Mouse (Mus musculus) embryonic facial prominence, embryonic 13.5 days (tissue): Measurements from ENCODE around the gene Mpp5. TPM values are rescaled to one million over a fixed set of nuclear protein-coding genes. Genes with fewer than 3 reads are reported as not detected.

Experiments used
- ATAC-seq: fragments of 200-750 bp; cut with Nextera tagmentation; 2 replicates; pipeline ENCODE4 v1.8.0; 2017; ENCODE audit warnings: low read depth; ENCODE audit not compliant: insufficient number of reproducible peaks, insufficient read depth, low FRiP score, low TSS enrichment
- H3K27ac ChIP-seq: fragments of 300-500 bp; sonication (generic); 2 replicates; pipeline ENCODE4 v1.5.1; 2015; ENCODE audit warnings: moderate library complexity, mild to moderate bottlenecking, inconsistent platforms
- H3K27me3 ChIP-seq: fragments of 300-500 bp; sonication (generic); 2 replicates; pipeline ENCODE4 v1.6.1; 2015; ENCODE audit warnings: mild to moderate bottlenecking, inconsistent platforms
- H3K36me3 ChIP-seq: fragments of 300-500 bp; sonication (generic); 2 replicates; pipeline ENCODE4 v1.6.1; 2015; ENCODE audit warnings: mild to moderate bottlenecking, inconsistent platforms
- H3K4me1 ChIP-seq: fragments of 300-500 bp; sonication (generic); 2 replicates; pipeline ENCODE4 v1.6.1; 2015; ENCODE audit warnings: inconsistent platforms
- H3K4me2 ChIP-seq: fragments of 300-500 bp; sonication (generic); 2 replicates; pipeline ENCODE4 v1.6.1; 2015; ENCODE audit warnings: moderate library complexity, mild to moderate bottlenecking, inconsistent platforms
- H3K4me3 ChIP-seq: fragments of 300-500 bp; sonication (generic); 2 replicates; pipeline ENCODE4 v1.5.1; 2015; ENCODE audit warnings: mild to moderate bottlenecking, inconsistent platforms
- H3K9ac ChIP-seq: fragments of 300-500 bp; sonication (generic); 2 replicates; pipeline ENCODE4 v1.6.1; 2015; ENCODE audit warnings: mild to moderate bottlenecking, inconsistent platforms
- H3K9me3 ChIP-seq: fragments of 300-500 bp; sonication (generic); 2 replicates; pipeline ENCODE4 v1.6.1; 2016; ENCODE audit warnings: inconsistent platforms
- WGBS: fragments of 180-500 bp; shearing (Covaris S2); methylation state at CpG from one replicate; pipeline ENCODE4 v1.1.7; 2015; ENCODE audit warnings: mixed read lengths; 5-methylcytosine and 5-hydroxymethylcytosine counted together
- polyA plus RNA-seq: library from polyadenylated mRNA; unstranded; fragments of >200 nt; fragmentation: Nextera tagmentation; extraction: Ambion mirVana; gene quantifications from 2 replicates; pipeline ENCODE4 v1.2.1, GENCODE M21; 2015

Gene Mpp5
- polyA plus RNA-seq, 1 experiment from 2014 or later: 19.2 TPM

DNA sequence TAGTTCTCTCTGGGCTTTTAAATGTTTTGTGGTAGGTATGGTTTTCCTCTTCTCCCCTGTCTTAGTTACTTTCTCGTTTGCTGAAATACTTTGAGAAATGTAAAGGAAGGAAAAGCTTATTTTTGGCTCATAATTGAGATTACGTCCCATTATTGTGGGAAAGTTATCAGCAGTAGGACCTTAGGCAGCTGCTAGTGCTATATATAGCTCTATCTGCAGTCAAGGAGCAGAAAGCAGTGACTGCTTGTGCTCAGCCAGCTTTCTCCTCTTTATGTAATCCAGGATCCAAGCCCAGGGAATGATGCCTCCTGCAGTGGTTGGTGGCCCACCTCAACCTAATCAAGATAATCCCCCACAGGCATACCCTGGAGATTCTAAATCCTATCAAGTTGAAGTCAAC, 24.5 kb downstream of the Mpp5 start:
- Histone ChIP-seq H3K27me3 (no peaks in the 10 kb centered on the region), H3K4me1 (no peaks in the 10 kb centered on the region), H3K9ac (no peak overlapping the region), H3K4me3 (no peak overlapping the region), H3K36me3 (0 out of 2 replicates have a peak, but pooled peaks cover 2% of the 10 kb centered on the region), H3K27ac (no peak overlapping the region), H3K4me2 (no peak overlapping the region), H3K9me3 (no peaks in the 10 kb centered on the region)
- WGBS: 71% methylated on average over 2 of the region's 2 CpGs
- ATAC-seq: no peak

DNA sequence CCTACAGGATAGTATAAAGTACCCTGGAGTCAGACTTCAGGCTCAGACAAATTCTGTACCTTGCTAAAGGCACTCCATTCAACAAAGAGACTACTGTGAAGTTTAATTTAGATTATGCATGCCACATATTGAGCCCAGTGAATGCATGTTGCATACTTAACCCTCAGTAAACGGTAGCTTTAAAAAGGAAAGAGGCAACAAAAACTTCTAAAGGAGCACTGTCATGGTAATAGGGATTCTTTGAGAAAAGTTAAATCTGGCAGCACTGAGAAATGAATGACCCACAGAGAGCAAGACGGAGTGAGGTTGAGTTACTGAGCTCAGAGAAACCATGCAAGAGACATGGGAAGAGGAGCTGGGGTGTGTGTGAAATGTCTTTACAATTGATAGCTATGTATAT, 29.2 kb downstream of the Mpp5 start:
- no peak overlapping the region for H3K9ac ChIP-seq
- 0 out of 2 replicates have a peak, but pooled peaks cover 2% of the 10 kb centered on the region for H3K36me3 ChIP-seq
- H3K27ac ChIP-seq: no peak overlapping the region
- H3K27me3 ChIP-seq: no peaks in the 10 kb centered on the region
- H3K9me3 ChIP-seq: no peaks in the 10 kb centered on the region
- 29% methylated on average over 2 of the region's 2 CpGs for WGBS
- no peak overlapping the region for H3K4me3 ChIP-seq
- ATAC-seq: no peak
- H3K4me1 ChIP-seq: no peaks in the 10 kb centered on the region
- H3K4me2 ChIP-seq: no peak overlapping the region

DNA sequence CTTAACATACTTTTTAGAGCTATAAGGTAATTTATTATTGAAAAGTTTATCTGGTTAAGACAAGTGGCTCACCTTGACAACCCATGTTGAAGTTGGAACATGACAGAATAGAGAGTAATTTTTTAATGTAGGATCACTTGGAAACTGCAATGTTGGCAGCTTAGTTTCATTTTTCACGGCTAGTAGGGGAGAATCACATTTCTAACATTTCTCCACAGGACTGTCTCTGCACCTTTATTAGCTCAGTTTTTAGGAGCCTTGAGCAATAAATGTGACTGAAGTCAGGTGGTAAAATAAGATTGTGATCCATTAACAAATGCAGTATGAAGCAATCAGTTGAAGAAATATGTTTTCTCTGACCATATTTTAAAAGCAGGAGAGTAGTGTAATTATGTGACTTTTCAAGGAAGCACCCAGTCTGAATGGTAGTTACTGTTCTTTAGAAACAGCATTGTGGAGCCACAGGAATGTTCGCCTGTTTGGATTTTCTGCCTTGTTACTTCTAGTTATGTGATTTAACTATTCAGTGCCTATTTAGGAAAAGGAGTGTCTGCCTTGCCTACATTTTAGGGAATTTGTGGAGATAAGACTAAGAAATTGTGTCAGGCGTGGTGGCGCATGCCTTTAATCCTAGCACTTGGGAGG, 29.8 kb downstream of the Mpp5 start:
- Histone ChIP-seq H3K27me3 (no peaks in the 10 kb centered on the region), H3K27ac (no peak overlapping the region), H3K9me3 (no peaks in the 10 kb centered on the region), H3K4me1 (no peaks in the 10 kb centered on the region), H3K36me3 (0 out of 2 replicates have a peak, but pooled peaks cover 2% of the 10 kb centered on the region), H3K4me3 (no peak overlapping the region), H3K9ac (no peak overlapping the region), H3K4me2 (0 out of 2 replicates have a peak overlapping the region, but pooled peaks have one; percentile 20)
- no peak for ATAC-seq
- 52% methylated on average over 4 of the region's 4 CpGs for WGBS

DNA sequence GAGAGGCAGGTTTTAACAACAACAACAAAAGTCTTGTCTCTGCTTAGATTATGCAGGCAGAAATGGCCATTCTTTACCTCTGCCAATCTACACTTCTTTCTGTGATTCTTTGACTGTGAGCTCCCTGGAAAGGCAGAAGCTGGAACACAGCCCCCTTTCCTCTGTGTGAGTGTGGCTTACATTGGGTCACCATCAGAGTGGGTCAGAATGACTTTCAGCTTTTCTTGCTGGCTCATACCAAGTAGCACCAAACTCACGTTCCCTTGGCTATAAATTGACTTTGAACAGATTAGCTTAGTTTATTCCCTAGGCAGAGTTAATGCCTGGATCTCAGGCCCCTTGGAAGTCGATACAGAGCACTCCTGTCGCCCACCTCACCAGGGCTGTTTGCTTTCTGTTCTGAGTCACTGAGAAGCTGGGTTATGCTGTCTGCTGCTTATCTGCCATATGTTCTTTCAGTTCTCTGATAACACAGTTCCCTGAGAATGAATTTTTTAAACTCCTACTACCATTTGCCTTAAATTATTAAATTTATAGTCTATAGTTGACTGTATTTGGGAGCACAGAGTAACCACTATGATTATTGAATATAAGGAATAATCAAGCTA, 39.7 kb downstream of the Mpp5 start:
- no peak overlapping the region for H3K4me2 ChIP-seq
- H3K36me3 ChIP-seq: no peaks in the 10 kb centered on the region

DNA sequence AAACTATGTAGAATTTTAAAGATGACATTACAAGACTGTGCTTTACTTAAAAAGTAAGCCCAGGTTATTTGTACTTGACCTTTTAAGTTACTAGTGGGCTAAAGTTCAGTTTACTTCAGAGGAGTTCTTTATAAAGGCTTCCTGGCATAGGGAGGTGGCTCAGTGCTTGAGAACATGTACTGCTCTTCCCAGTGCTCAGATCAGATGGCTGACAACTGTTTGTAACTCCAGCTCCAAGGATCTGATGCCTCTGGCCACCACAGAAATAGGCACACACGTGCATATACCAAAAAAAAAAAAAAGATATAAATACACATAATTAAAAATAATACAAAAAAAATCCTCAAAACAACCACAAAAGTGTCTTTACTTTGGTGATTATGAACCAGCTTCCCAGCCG, 42.1 kb downstream of the Mpp5 start:
- H3K4me2 ChIP-seq: no peak overlapping the region
- ATAC-seq: no peak
- H3K9me3 ChIP-seq: no peaks in the 10 kb centered on the region
- H3K4me3 ChIP-seq: no peak overlapping the region
- H3K36me3 ChIP-seq: no peaks in the 10 kb centered on the region
- 0 out of 2 replicates have a peak, but pooled peaks cover 3% of the 10 kb centered on the region for H3K4me1 ChIP-seq
- 65% methylated on average over 2 of the region's 2 CpGs for WGBS
- H3K9ac ChIP-seq: no peak overlapping the region
- H3K27ac ChIP-seq: no peak overlapping the region
- H3K27me3 ChIP-seq: no peaks in the 10 kb centered on the region

More for the DNA sequence above, 39.7 kb downstream of the Mpp5 start:
- Histone ChIP-seq H3K9me3 (no peaks in the 10 kb centered on the region), H3K27ac (no peak overlapping the region), H3K4me3 (no peak overlapping the region), H3K9ac (no peak overlapping the region), H3K4me1 (0 out of 2 replicates have a peak, but pooled peaks cover 3% of the 10 kb centered on the region), H3K27me3 (no peaks in the 10 kb centered on the region)
- no peak for ATAC-seq
- WGBS: 48% methylated on average over 3 of the region's 3 CpGs

DNA sequence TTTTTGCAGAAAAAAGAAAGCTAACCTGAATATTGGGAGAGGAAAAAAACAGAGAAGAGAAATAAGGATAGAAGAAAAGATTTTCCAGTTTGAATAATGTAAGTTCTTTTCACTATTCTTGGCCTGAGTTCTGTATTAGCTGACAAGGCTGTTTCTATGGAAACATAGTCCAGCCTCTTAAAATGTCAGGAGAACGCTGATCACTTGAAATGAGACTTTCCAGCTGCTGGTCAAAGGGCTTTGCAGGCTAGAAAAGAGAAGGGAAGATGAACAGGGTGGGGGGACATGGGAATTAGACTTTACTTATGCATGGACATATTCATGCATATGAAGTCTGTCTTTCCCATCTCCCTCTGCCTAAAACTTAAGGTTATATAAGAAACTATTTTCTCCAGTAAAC, 45.5 kb downstream of the Mpp5 start:
- ATAC-seq: no peak
- Histone ChIP-seq H3K9ac (no peak overlapping the region), H3K4me1 (no peaks in the 10 kb centered on the region), H3K36me3 (peaks cover 18% of the 10 kb centered on the region), H3K4me2 (no peak overlapping the region), H3K27me3 (no peaks in the 10 kb centered on the region), H3K27ac (no peak overlapping the region), H3K9me3 (no peaks in the 10 kb centered on the region), H3K4me3 (no peak overlapping the region)
- WGBS: 38% methylated on average over 1 of the region's 1 CpGs

DNA sequence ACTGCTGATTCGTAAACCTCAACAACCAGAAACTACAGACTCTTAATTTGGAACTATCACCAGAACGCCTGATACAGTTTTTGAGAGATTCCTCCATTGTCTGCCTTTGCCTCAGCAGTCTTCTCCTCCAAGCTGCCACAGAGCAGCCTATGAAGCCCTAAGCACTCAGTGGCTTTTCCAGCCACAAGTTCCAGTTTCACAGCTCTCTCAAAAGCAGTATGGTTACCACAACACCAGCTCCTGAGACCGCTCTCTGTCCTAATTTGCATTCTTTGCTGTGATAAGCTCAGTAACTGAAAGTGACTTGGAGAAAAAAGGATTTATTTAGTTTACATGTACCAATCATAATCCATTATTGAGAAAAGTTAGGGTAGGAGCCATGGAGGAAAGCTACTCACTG, 51.3 kb downstream of the Mpp5 start:
- no peak overlapping the region for H3K4me2 ChIP-seq
- H3K4me3 ChIP-seq: no peak overlapping the region
- no peak overlapping the region for H3K27ac ChIP-seq
- H3K36me3 ChIP-seq: peaks cover 24% of the 10 kb centered on the region
- no peaks in the 10 kb centered on the region for H3K27me3 ChIP-seq
- H3K9me3 ChIP-seq: no peaks in the 10 kb centered on the region
- no peak overlapping the region for H3K9ac ChIP-seq
- 87% methylated on average over 3 of the region's 3 CpGs for WGBS
- ATAC-seq: no peak
- H3K4me1 ChIP-seq: no peaks in the 10 kb centered on the region

DNA sequence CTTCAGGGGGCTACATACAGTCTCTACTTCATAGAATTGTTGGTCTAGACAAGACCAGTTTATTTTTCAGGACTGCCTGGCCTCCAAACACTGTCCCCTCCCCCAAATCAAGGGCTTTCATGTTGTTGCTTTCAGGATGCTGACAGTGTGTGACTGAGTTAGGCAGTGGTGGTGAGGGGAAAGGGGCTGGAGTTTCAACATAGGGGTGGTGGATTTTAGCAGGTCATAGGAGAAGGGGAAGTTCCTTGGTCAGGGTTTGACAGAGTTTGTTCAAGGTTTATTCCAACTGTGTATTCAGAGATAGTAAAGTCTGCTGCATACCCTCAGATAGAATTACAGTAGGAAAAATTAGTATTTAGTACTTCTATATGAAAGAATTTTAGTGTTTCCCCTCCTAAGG, 53.1 kb downstream of the Mpp5 start:
- no peak for ATAC-seq
- no peak overlapping the region for H3K4me2 ChIP-seq

DNA sequence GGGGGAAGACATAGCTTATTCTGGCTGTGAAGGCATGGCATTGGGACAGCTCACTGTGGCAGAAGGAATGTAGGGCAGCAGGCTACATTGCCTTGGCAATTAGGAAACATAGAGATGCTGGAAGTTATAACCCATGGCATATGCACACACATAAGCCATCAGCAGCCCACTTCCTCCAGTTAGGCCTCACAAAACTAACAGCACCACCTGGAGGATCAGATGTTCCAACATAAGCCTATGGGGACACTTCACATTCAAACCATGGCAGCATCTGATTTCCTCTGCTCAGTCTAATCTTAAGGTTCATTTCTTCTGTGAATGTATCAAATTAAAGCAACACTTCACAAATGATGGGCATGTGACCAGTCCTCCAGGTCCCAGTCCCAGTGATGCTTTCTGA, 65.7 kb downstream of the Mpp5 start:
- Histone ChIP-seq H3K9ac (no peak overlapping the region), H3K9me3 (no peaks in the 10 kb centered on the region), H3K27ac (no peak overlapping the region), H3K36me3 (peaks cover 5% of the 10 kb centered on the region; the same call in 1 of the 2 replicates), H3K4me1 (no peaks in the 10 kb centered on the region), H3K4me3 (no peak overlapping the region), H3K4me2 (no peak overlapping the region), H3K27me3 (no peaks in the 10 kb centered on the region)
- ATAC-seq: no peak

More for the DNA sequence above, 53.1 kb downstream of the Mpp5 start:
- no peaks in the 10 kb centered on the region for H3K27me3 ChIP-seq
- H3K9me3 ChIP-seq: no peaks in the 10 kb centered on the region
- H3K4me1 ChIP-seq: no peaks in the 10 kb centered on the region
- peaks cover 24% of the 10 kb centered on the region for H3K36me3 ChIP-seq
- H3K27ac ChIP-seq: no peak overlapping the region
- H3K4me3 ChIP-seq: no peak overlapping the region
- H3K9ac ChIP-seq: no peak overlapping the region

DNA sequence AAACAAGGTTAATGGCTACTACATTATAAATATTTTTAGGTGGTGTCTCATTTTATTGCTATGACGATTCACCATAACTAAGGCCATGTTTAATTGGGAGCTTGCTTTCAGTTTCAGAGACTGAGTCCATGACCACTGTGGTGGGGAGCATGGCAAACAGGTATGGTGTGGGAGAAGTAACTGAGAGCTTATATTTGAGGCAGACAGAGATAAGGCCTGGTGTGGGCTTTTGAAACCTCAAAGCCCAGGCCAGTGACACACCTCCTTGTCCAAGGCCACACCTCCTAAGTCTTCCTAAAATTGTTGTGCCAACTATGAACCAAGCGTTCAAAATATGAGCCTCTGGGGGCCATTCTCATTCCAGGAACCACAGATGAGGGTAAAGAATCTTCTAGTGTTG, 85.8 kb downstream of the Mpp5 start:
- 89% methylated on average over 2 of the region's 2 CpGs for WGBS
- H3K4me1 ChIP-seq: no peaks in the 10 kb centered on the region
- no peaks in the 10 kb centered on the region for H3K27me3 ChIP-seq
- no peak overlapping the region for H3K27ac ChIP-seq
- ATAC-seq: no peak
- H3K9ac ChIP-seq: no peak overlapping the region
- H3K36me3 ChIP-seq: peaks cover 44% of the 10 kb centered on the region
- no peak overlapping the region for H3K4me2 ChIP-seq
- no peaks in the 10 kb centered on the region for H3K9me3 ChIP-seq
- no peak overlapping the region for H3K4me3 ChIP-seq

DNA sequence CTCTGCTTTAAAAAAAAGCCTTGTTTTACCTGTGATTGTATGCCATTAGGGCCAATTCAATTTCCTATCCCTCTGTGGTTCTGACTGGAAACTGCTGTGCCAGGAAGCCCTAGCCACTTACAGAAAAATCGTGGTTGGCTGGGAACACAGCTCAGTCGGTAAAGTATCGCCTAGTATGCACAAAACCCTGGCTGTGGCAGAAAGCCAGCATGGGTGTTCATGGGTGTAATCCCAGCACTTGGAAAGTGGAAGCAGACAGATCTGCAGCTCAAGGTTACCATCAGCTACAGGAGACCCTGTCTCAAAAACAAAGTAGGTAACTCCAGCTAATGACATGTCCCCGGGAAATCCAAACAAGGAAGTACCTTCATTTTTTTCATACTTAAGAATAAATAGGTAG, 91.2 kb downstream of the Mpp5 start:
- peaks cover 64% of the 10 kb centered on the region for H3K36me3 ChIP-seq

DNA sequence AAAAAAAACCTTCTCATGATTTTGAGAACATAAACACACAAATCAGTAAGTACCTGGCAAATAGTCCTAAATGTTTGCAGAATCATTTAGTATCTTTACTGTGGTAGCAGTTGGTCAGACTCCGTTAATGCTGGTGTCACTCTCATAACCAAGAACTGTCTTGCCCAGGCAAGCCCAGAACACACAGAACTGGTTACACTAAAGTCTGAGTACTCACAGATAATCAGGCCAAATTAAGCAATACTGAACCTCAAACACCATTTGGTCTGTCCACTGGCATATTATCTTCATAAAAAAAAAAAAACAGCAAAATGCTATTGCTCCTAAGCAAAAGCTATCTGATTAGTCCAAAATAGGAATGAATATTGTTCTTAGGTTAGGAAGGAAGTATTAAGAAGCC, 93.7 kb downstream of the Mpp5 start:
- H3K9me3 ChIP-seq: no peaks in the 10 kb centered on the region
- no peak overlapping the region for H3K27ac ChIP-seq
- 85% methylated on average over 1 of the region's 1 CpGs for WGBS
- no peak for ATAC-seq
- no peaks in the 10 kb centered on the region for H3K27me3 ChIP-seq
- H3K4me2 ChIP-seq: no peak overlapping the region
- H3K9ac ChIP-seq: no peak overlapping the region
- H3K4me1 ChIP-seq: no peaks in the 10 kb centered on the region
- H3K4me3 ChIP-seq: no peak overlapping the region
- peaks cover 57% of the 10 kb centered on the region for H3K36me3 ChIP-seq

More for the DNA sequence above, 91.2 kb downstream of the Mpp5 start:
- Histone ChIP-seq H3K27ac (no peak overlapping the region), H3K27me3 (no peaks in the 10 kb centered on the region), H3K4me2 (no peak overlapping the region), H3K9ac (no peak overlapping the region), H3K4me3 (no peak overlapping the region), H3K9me3 (no peaks in the 10 kb centered on the region), H3K4me1 (no peaks in the 10 kb centered on the region)
- ATAC-seq: no peak
- 82% methylated on average over 4 of the region's 4 CpGs for WGBS
